Mouse (Mus musculus): ENCODE measurements around the gene Klf14.

Gene Klf14

GRCm38 (mm10) chr6:30958736-30959540 lies at the start of gene Klf14:
Gene Klf14, minus strand, starts transcription at chr6:30959078.
- in situ Hi-C loops (cut with MboI, MseI) = no loop called here

DNA sequence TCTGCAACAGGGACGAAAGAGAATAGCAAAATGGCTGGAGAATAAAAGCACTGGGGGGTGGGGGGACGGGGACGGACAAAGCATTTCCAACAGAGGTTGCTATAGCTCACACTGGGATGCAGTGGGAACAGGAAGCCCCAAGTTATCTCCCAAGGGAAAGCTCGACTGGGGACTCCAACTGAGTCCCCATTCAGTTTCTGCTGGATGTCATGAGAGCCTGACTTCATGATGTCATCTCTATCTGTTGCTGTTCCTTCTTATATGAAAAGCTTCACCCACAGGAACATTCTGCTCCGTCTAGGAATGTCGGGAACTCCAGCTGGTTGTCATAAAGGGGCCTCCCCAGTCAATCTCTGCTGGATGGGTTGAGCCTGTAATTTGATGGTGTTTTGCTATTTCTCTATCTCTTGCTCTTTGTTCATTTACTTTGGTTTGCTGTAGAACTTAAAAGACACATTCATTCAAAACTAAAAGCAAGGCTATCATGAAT lies 47.3 kb upstream of the Klf14 start:
- in situ Hi-C loops (cut with MboI, MseI) = no loop called here

GRCm38 (mm10) chr6:30986393-30986792 lies 27.5 kb upstream of the Klf14 start:
- in situ Hi-C loops (cut with MboI, MseI) = loop anchor here (10.0 kb wide), 1 partner anchor 162 kb away; no protein-coding TSS in a partner anchor

GRCm38 (mm10) chr6:30983021-30983420 lies 24.1 kb upstream of the Klf14 start:
- in situ Hi-C loops (cut with MboI, MseI) = loop anchor here (5.0 to 10.0 kb wide), 2 partner anchors 44 to 158 kb away; no protein-coding TSS in a partner anchor

DNA sequence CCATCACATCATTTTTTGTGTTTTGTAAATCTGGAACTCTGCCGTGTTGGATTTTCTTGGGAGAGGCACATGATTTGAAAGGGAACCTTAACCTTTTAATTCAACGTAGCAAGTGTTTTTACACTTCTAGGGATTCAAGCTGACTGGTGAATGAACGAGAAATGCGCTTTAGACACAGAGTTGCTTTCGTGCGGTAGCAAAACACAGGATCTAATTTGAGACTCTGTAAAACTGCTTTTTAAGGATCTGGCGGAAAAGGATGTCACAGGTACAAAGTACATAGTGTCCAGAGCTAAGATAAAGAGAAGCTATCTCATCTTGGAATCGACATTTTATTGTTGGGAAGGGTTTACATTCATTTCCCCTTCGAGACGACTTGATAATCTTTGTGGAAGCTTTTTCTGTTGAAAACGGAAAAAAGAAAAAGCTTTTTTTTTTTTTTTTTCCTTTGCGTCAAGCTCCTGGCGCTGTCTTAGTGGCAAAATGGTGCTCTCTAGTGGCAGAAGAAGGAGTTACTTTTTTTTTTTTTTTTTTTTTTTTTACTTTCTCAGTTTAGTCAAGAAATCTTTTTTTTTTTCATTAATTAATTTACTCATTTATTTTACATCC lies 23.6 kb upstream of the Klf14 start:
- in situ Hi-C loops (cut with MboI, MseI) = loop anchor here (5.0 to 10.0 kb wide), 2 partner anchors 45 to 158 kb away; no protein-coding TSS in a partner anchor

GRCm38 (mm10) chr6:30981351-30981750 lies 22.5 kb upstream of the Klf14 start:
- in situ Hi-C loops (cut with MboI, MseI) = loop anchor here (5.0 to 10.0 kb wide), 2 partner anchors 46 to 157 kb away; no protein-coding TSS in a partner anchor

GRCm38 (mm10) chr6:30978615-30979014 lies 19.7 kb upstream of the Klf14 start:
- in situ Hi-C loops (cut with MboI, MseI) = loop anchor here (10.0 kb wide), 1 partner anchor 234 kb away; no protein-coding TSS in a partner anchor

- in situ Hi-C loops (cut with MboI, MseI) = loop anchor here (10.0 kb wide), 1 partner anchor 227 kb away; no protein-coding TSS in a partner anchor
These were observed 13.2 kb upstream of the Klf14 start for GRCm38 (mm10) chr6:30972121-30972520.

GRCm38 (mm10) chr6:30957784-30958735 lies 818 bp downstream of the Klf14 start:
- in situ Hi-C loops (cut with MboI, MseI) = no loop called here

DNA sequence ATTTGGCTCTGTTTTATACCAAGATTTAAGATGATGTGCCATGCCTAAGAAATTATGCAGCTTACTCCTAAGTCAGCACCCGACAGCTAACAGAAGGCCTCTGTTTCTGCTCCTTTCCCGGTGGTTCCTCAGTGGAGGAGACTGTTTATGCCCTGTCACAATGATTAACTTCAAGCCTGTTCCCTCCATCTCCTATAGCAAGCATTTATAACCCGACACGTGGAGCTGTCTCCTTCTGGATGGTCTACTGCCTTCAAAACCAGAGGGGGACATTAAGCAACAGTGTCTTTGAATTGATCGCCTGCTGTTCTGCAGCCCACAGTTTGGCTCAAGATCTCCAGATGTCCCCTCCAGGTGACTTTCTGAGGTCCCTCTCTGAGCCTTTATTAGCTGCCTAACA lies 19.6 kb downstream of the Klf14 start:
- in situ Hi-C loops (cut with MboI, MseI) = no loop called here

GRCm38 (mm10) chr6:30922821-30923220 lies 36.1 kb downstream of the Klf14 start:
- in situ Hi-C loops (cut with MboI, MseI) = no loop called here

DNA sequence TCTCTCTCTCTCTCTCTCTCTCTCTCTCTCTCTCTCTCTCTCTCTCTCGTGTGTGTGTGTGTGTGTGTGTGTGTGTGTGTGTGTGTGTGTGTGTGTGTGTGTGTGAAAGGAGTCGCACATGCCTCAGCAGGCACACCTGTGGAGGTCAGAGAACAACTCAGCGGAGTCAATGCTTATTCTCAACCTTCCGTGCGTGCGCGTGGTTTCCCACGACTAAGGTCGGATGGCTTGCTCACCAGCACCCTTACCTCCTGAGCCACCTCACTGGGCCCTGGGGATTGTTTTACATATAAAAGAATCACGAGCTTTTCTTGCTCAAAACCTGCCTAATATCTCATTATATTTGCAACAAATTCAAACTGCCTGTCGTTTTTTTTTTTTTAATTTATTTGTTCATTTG lies 37.1 kb downstream of the Klf14 start:
- in situ Hi-C loops (cut with MboI, MseI) = no loop called here

DNA sequence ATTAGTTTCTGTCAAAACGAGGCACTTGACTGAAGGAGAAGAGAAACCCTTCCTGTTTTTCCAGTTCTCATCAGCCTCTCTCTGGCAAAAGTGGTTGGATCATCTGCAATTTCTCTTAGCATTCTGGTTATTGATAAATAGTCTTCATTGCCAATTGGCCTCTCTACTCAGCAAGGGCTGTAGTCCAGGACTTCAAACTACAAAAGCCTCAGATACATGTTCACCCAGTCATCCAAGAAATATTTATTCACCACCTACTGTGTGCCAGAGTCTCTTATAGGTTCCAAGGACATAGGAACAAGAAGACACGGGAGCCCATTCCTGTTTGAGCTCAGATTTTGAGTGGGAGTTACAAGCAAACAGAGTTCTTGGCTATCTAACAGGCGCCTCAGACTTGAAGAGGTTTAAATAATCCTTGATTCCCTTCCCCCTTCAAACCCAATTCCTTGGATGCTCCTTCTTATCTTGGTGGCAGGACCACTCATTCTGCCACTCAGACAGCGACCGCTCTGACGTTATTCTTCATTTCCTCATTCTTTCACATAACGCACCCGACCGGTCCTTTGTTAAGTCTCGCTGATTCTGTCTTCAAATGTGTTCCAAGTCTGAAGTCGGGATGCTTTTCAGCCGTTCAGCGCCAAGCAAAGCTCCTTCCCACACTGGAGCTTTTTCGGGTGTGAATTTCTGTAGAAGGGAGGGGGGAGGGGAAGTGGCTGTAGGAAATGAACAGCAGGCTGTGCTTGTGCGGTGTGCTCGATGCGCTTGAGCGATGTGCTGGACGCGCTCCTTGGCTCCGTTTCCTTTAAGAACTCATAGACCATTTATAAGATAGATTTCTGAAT lies 37.8 kb downstream of the Klf14 start:
- in situ Hi-C loops (cut with MboI, MseI) = no loop called here

- in situ Hi-C loops (cut with MboI, MseI) = no loop called here
These were observed 43.4 kb downstream of the Klf14 start, which contains the start of gene Tsga13 for GRCm38 (mm10) chr6:30915473-30915872. Gene Tsga13, minus strand, starts transcription at chr6:30915573.

GRCm38 (mm10) chr6:30907970-30908369 lies 50.9 kb downstream of the Klf14 start:
- in situ Hi-C loops (cut with MboI, MseI) = no loop called here

Data from regulatory T cell (primary cell).